Mouse (Mus musculus) liver, embryonic 14.5 days (tissue): ENCODE results near the gene Eipr1. TPM values are rescaled to one million over a fixed set of nuclear protein-coding genes. Genes with fewer than 3 reads are reported as not detected.

Source experiments
- ATAC-seq: fragments of 200-750 bp; cut with Nextera tagmentation; 2 replicates; pipeline ENCODE4 v1.8.0; 2017; ENCODE audit warnings: moderate number of reproducible peaks, mild to moderate bottlenecking, moderate library complexity; ENCODE audit not compliant: insufficient read depth
- DNase-seq, 3 experiments: peaks; one replicate each; pipeline ENCODE4 v3.0.0-alpha.2; 2012 to 2013; ENCODE audit warnings: low read depth in 3 of 3, low spot score in 3 of 3
- H3K27ac ChIP-seq: fragments of 300-500 bp; sonication (generic); 2 replicates; pipeline ENCODE4 v1.5.1; 2014; ENCODE audit warnings: moderate library complexity, mild to moderate bottlenecking, control low read depth, inconsistent platforms
- H3K27me3 ChIP-seq: fragments of 300-500 bp; sonication (generic); 2 replicates; pipeline ENCODE4 v1.6.1; 2014; ENCODE audit warnings: mild to moderate bottlenecking, low read length, moderate library complexity; ENCODE audit not compliant: control insufficient read depth, insufficient read depth
- H3K36me3 ChIP-seq: fragments of 300-500 bp; sonication (generic); replicated peaks from 2 replicates; pipeline ENCODE4 v1.6.1; 2014; ENCODE audit warnings: low read depth; ENCODE audit not compliant: control insufficient read depth, insufficient read depth
- H3K4me1 ChIP-seq, 2 experiments: fragments of 200-500 bp in 1 of 2; fragments of 300-500 bp in 1 of 2; sonication (generic) in 1 of 2; replicated peaks; 2 replicates each; pipeline ENCODE4 v1.6.1; 2012 to 2014; ENCODE audit warnings: antibody characterized with exemption in 1 of 2, inconsistent platforms in 1 of 2, low read length in 1 of 2; ENCODE audit not compliant: control insufficient read depth in 2 of 2, insufficient read depth in 2 of 2
- H3K4me2 ChIP-seq: fragments of 300-500 bp; sonication (generic); 2 replicates; pipeline ENCODE4 v1.6.1; 2014; ENCODE audit warnings: low read depth, mild to moderate bottlenecking, control low read depth, moderate library complexity
- H3K4me3 ChIP-seq, 2 experiments: fragments of 200-500 bp in 1 of 2; fragments of 300-500 bp in 1 of 2; sonication (generic) in 1 of 2; 2 replicates each; pipeline ENCODE4 v1.5.1; 2012 to 2014; ENCODE audit warnings: low read depth in 2 of 2, low read length in 2 of 2, mild to moderate bottlenecking in 2 of 2, control low read depth in 1 of 2, inconsistent platforms in 1 of 2, moderate library complexity in 1 of 2; ENCODE audit not compliant: insufficient read depth in 1 of 2
- H3K9ac ChIP-seq: fragments of 300-500 bp; sonication (generic); replicated peaks from 2 replicates; pipeline ENCODE4 v1.6.1; 2014; ENCODE audit warnings: mild to moderate bottlenecking, control low read depth, moderate library complexity
- H3K9me3 ChIP-seq: fragments of 300-500 bp; sonication (generic); 2 replicates; pipeline ENCODE4 v1.6.1; 2016; ENCODE audit warnings: low read length, mixed read lengths; ENCODE audit not compliant: control insufficient read depth
- CTCF ChIP-seq: IDR thresholded peaks from 2 replicates; pipeline ENCODE4 v1.5.1; 2016; ENCODE audit warnings: antibody characterized with exemption, low read depth, control low read depth
- EP300 ChIP-seq: IDR thresholded peaks from 2 replicates; pipeline ENCODE4 v1.6.1; 2016; ENCODE audit warnings: antibody characterized with exemption, low read depth
- WGBS: fragments of 180-500 bp; shearing (Covaris S2); extraction: QIAGEN DNeasy Blood & Tissue Kit; methylation state at CpG from one replicate; pipeline ENCODE4 v1.1.7; 2014; ENCODE audit not compliant: insufficient replicate concordance; 5-methylcytosine and 5-hydroxymethylcytosine counted together
- polyA plus RNA-seq, 2 experiments: library from polyadenylated mRNA; depleted of rRNA in 1 of 2; stranded (reverse) in 1 of 2; unstranded in 1 of 2; fragments of >200 nt; fragmentation: Nextera tagmentation in 1 of 2; extraction: Ambion mirVana in 1 of 2; gene quantifications; 2 replicates each; pipeline versions ENCODE4 v1.2.1 to v1.2.3; 2012 to 2014

Gene Eipr1
- polyA plus RNA-seq, 2 experiments, result 15.2 to 29.4 TPM

DNA sequence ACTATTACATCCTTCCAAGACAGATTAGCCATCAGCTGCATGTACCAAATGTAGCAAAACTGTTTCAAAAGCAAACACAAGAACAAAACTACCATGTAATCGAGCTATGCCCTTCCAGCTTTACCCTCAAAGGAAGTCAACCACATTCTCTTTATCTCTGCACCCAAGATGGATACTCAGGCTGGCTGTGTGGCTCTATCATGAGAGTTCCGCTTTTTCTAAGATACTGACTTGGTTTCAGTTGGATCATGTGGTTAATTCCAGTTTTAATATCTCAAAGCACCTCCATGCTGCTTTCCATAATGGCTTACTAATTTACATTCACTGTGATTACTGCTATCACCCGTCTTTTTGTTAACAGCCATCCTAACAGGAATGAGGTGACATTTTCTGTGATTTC is 8.3 kb upstream of the Eipr1 start:
- Histone ChIP-seq H3K27me3 (no peaks in the 10 kb centered on the region), H3K27ac (no peak overlapping the region), H3K36me3 (peaks cover 17% of the 10 kb centered on the region), H3K4me3 (no peak overlapping the region), H3K4me1 (peaks cover 0 to 9% of the 10 kb centered on the region in 2 experiments; a peak in 3 of 4 replicates), H3K9ac (no peak overlapping the region), H3K4me2 (peak overlapping the region; percentile 25; the same call in 1 of the 2 replicates), H3K9me3 (no peaks in the 10 kb centered on the region)
- 24% methylated on average over 3 of the region's 3 CpGs for WGBS
- ATAC-seq (peak; percentile 38; the same call in 1 of the 2 replicates), DNase-seq (peak in 1 of 3 experiments; percentile 22)
- TF ChIP-seq EP300, result peak; percentile 54; the same call in 1 of the 2 replicates
- TF ChIP-seq CTCF, result no peak

DNA sequence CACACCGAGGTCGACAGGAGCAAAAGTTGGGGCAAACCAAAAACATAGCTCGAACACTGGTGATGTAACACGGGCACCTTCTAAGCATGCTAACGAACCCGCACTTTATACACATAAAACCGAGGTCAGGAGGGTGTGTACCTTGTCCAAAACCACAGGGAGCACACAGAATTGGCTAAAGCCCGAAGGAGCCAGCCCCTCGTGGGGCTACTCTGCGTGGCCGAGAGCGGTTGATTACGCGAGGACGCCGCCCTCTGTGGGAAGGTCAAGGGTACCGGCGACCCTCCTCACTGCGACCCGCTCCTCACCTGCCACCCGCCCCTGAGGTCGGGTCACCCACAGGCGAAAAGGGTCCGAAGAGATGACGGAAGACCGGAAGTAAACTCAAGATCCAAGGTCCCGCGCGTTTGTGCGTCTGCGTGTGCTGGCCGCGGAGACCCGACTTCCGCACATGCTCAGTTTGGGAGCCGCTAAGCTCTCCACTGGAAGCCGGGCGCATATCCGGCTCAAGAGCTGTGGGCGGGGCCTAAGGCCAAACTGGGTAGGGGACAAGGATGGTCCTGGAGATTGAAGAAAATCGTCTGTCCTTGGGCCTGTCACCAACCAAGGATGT is 1.5 kb upstream of the Eipr1 start, which contains the start of gene Trappc12:
Trappc12 (minus strand) TSS at position 452 of the 613 bp plus-strand sequence.
- no peaks in the 10 kb centered on the region for H3K9me3 ChIP-seq

GRCm38 (mm10) chr12:28750876-28751275 is 727 bp upstream of the Eipr1 start:
- Histone ChIP-seq H3K27me3 (no peaks in the 10 kb centered on the region), H3K4me1 (peaks cover 17 to 28% of the 10 kb centered on the region in 2 experiments), H3K36me3 (peaks cover 8% of the 10 kb centered on the region; the same call in 1 of the 2 replicates), H3K4me2 (peak overlapping the region; percentile 95), H3K27ac (peak overlapping the region; percentile 72), H3K4me3 (peak overlapping the region; percentile 96 to 98; a peak in 3 of 4 replicates), H3K9ac (peak overlapping the region; percentile 51), H3K9me3 (no peaks in the 10 kb centered on the region)
- TF ChIP-seq CTCF (no peak), EP300 (no peak)
- WGBS, result 90% methylated on average over 5 of the region's 5 CpGs
- no peak for ATAC-seq
- DNase-seq, result no peak

More for the DNA sequence above, 1.5 kb upstream of the Eipr1 start, which contains the start of gene Trappc12:
- peaks cover 17 to 28% of the 10 kb centered on the region in 2 experiments for H3K4me1 ChIP-seq
- no peaks in the 10 kb centered on the region for H3K27me3 ChIP-seq
- ATAC-seq (peak; percentile 79), DNase-seq (peak; percentile 82 to 84 (median 83))
- H3K4me2 ChIP-seq, result peak within 1 kb of the TSS; percentile 95
- WGBS, result under 1% methylated on average over 41 of the region's 41 CpGs
- peaks cover 12% of the 10 kb centered on the region for H3K36me3 ChIP-seq
- peak within 1 kb of the TSS; percentile 96 to 98 for H3K4me3 ChIP-seq
- peak within 1 kb of the TSS; percentile 93 for H3K9ac ChIP-seq
- TF ChIP-seq CTCF (no peak), EP300 (no peak)
- peak within 1 kb of the TSS; percentile 72 for H3K27ac ChIP-seq

DNA sequence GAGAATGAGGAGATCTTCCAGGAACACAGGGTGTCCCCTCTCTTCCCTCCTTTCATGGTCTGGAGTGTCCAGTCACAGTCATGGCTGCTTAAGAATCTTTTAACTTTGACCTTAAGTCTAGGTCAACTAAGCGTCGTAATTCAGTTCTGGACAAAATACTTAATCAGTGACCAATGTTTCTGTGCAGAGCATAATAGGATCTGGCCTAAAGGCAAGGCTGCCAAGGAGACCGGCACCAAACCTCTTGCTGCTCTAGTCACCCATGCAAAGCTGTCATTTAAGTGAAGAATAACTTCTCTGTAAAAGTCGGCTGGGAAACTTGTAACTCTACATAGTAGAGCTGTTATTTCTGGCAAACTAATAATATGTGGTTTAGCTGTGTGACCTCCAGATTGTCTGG is 4.4 kb downstream of the Eipr1 start:
- Histone ChIP-seq H3K27ac (no peak overlapping the region), H3K27me3 (no peaks in the 10 kb centered on the region), H3K4me1 (peaks cover 6 to 9% of the 10 kb centered on the region in 2 experiments), H3K4me3 (no peak overlapping the region), H3K9me3 (no peaks in the 10 kb centered on the region), H3K4me2 (no peak overlapping the region), H3K36me3 (no peaks in the 10 kb centered on the region), H3K9ac (no peak overlapping the region)
- DNase-seq (no peak), ATAC-seq (no peak)
- TF ChIP-seq EP300 (no peak), CTCF (no peak)
- WGBS, result 70% methylated on average over 4 of the region's 4 CpGs

DNA sequence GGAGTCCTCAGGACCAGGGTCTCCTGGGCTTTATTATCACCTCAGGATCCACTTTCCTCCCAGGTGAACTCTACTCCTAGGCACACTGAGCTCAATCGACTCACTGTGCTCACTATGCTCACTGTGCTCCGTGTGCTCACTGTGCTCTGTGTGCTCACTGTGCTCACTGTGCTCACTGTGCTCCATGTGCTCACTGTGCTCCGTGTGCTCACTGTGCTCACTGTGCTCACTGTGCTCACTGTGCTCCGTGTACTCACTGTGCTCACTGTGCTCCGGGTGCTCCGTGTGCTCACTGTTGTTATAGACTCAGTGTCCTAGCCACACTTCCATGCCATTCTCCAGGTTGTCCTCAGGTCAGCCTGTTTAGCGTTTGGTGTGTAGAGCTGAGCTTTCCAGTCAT is 18.4 kb downstream of the Eipr1 start:
- Histone ChIP-seq H3K9me3 (no peaks in the 10 kb centered on the region), H3K9ac (no peak overlapping the region), H3K4me2 (no peak overlapping the region), H3K36me3 (no peaks in the 10 kb centered on the region), H3K27ac (no peak overlapping the region), H3K4me3 (no peak overlapping the region), H3K4me1 (no peaks in the 10 kb centered on the region), H3K27me3 (no peaks in the 10 kb centered on the region)
- DNase-seq (no peak), ATAC-seq (no peak)
- WGBS, result 84% methylated on average over 7 of the region's 7 CpGs
- TF ChIP-seq EP300, result no peak
- no peak for TF ChIP-seq CTCF
